Mouse (Mus musculus) liver, adult 2 months (tissue): Measurements from ENCODE around the gene Atp5b. TPM values are rescaled to one million over a fixed set of nuclear protein-coding genes. Genes with fewer than 3 reads are reported as not detected.
"Not testable (repeated sequence)": the region's sequence is repeated elsewhere in the genome, so short reads cannot be mapped to it uniquely, and the experiment has no call there.

Experiments
- DNase-seq: peaks from one replicate; pipeline ENCODE4 v3.0.0-alpha.2; 2011; ENCODE audit warnings: low read depth, low spot score; ENCODE audit errors: extremely low read depth
- H3K27ac ChIP-seq: fragments of 200-500 bp; replicated peaks from 2 replicates; pipeline ENCODE4 v1.5.1; 2012; ENCODE audit warnings: low read depth, mild to moderate bottlenecking, control low read depth, inconsistent platforms, low read length; ENCODE audit not compliant: insufficient read depth
- H3K27me3 ChIP-seq: fragments of 200-500 bp; 2 replicates; pipeline ENCODE4 v1.6.1; 2012; ENCODE audit warnings: mild to moderate bottlenecking, moderate library complexity, low read length, inconsistent platforms; ENCODE audit not compliant: control insufficient read depth, insufficient read depth
- H3K36me3 ChIP-seq: fragments of 200-500 bp; 2 replicates; pipeline ENCODE4 v1.6.1; 2012; ENCODE audit warnings: low read length, inconsistent platforms; ENCODE audit not compliant: control insufficient read depth, insufficient read depth
- H3K4me1 ChIP-seq: fragments of 200-500 bp; 2 replicates; pipeline ENCODE4 v1.6.1; 2011; ENCODE audit warnings: low read length; ENCODE audit not compliant: control insufficient read depth, insufficient read depth
- H3K4me3 ChIP-seq: fragments of 200-500 bp; 2 replicates; pipeline ENCODE4 v1.5.1; 2011; ENCODE audit warnings: low read depth, mild to moderate bottlenecking, control low read depth, low read length, moderate library complexity; ENCODE audit not compliant: insufficient read depth
- H3K79me2 ChIP-seq: fragments of 200-500 bp; 2 replicates; pipeline ENCODE4 v1.6.1; 2012; ENCODE audit warnings: inconsistent platforms, mild to moderate bottlenecking, low read length, moderate library complexity; ENCODE audit not compliant: control insufficient read depth, insufficient read depth
- H3K9ac ChIP-seq: fragments of 200-500 bp; 2 replicates; pipeline ENCODE4 v1.6.1; 2012; ENCODE audit warnings: low read depth, mild to moderate bottlenecking, control low read depth, inconsistent platforms, low read length
- CTCF ChIP-seq: fragments of 200-500 bp; IDR thresholded peaks from 2 replicates; pipeline ENCODE4 v1.5.1; 2011; ENCODE audit warnings: low read depth, low read length, control low read depth
- POLR2A ChIP-seq: fragments of 200-500 bp; IDR thresholded peaks from 2 replicates; pipeline ENCODE4 v1.6.1; 2011; ENCODE audit warnings: low read length, control low read depth; ENCODE audit not compliant: insufficient read depth; ENCODE audit errors: extremely low read depth
- WGBS: fragments of 180-500 bp; shearing (Covaris S2); methylation state at CpG from one replicate; pipeline ENCODE4 v1.1.7; 2018; 5-methylcytosine and 5-hydroxymethylcytosine counted together
- polyA plus RNA-seq: library from polyadenylated mRNA; depleted of rRNA; stranded (reverse); fragments of >200 nt; gene quantifications from 2 replicates; pipeline ENCODE4 v1.2.3, GENCODE M21; 2012
- total RNA-seq: library from RNA; depleted of rRNA; stranded (reverse); fragments of >200 nt; gene quantifications from 2 replicates; pipeline ENCODE4 v1.2.3, GENCODE M21; 2014

The Atp5b gene
- total and polyA plus RNA-seq, 2 experiments = 1,653 to 2,841 TPM

DNA sequence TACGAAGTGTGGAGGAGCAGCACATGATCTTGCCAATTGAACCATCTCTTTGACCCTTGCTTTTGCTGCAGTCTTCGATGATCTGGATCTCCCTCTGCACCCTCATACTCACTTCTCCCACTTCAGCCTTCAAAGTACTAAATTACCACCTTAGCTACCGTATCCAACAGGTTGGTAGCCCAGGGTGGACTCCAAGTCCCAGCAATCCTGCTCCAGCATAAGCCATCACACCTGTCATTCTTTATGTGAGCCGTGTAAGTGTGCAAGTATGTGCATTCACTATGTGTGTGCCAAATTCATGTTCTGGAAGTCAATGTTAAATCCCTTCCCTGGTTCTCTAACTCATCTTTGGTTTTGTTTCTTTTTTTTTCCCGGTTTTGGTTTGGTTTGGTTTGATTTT is 31.5 kb upstream of the Atp5b start:
- WGBS = 96% methylated on average over 5 of the region's 5 CpGs

DNA sequence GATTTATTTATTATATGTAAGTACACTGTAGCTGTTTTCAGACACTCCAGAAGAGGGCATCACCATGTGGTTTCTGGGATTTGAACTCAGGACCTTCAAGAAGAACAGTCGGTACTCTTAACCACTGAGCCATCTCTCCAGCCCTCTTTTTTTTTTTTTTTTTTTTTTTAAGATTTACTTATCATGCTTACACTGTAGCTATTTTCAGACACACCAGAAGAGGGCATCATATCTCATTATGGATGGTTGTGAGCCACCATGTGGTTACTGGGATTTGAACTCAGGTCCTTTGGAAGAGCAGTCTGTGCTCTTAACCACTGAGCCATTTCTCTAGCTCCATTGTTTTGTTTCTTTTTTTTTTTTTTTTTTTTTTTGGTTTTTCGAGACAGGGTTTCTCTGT is 30.9 kb upstream of the Atp5b start:
- H3K36me3 ChIP-seq = peaks cover 32% of the 10 kb centered on the region
- H3K4me1 ChIP-seq, H3K79me2 ChIP-seq, H3K9ac ChIP-seq, DNase-seq, H3K27ac ChIP-seq, H3K4me3 ChIP-seq, H3K27me3 ChIP-seq: not testable (repeated sequence)
- WGBS = 85% methylated on average over 1 of the region's 2 CpGs

More for the DNA sequence above, 31.5 kb upstream of the Atp5b start:
- Histone ChIP-seq H3K79me2 (no peaks in the 10 kb centered on the region), H3K27me3 (no peaks in the 10 kb centered on the region), H3K4me3 (no peak overlapping the region), H3K4me1 (no peaks in the 10 kb centered on the region), H3K36me3 (peaks cover 35% of the 10 kb centered on the region), H3K9ac (no peak overlapping the region), H3K27ac (no peak overlapping the region)
- TF ChIP-seq CTCF = no peak
- TF ChIP-seq POLR2A = no peak
- no peak for DNase-seq

DNA sequence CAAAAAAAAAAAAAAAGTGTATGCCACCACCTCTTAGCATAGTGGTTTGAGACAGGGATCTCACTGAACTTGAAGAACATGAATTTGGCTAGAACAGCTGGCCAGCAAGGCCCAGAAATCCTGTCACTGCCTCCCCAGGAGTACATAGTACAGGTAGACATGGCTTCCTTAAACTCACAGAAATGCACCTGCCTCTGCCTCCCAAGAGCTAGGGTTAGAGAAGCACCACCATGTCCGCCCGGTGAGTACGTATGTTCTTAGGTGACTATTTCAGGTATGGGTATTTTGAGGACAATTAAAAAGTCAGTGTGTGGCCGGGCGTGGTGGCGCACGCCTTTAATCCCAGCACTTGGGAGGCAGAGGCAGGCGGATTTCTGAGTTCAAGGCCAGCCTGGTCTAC is 30.1 kb upstream of the Atp5b start:
- Histone ChIP-seq H3K9ac (no peak overlapping the region), H3K27ac (no peak overlapping the region), H3K27me3 (no peaks in the 10 kb centered on the region), H3K36me3 (peaks cover 25% of the 10 kb centered on the region), H3K4me1 (peaks cover 2% of the 10 kb centered on the region; the same call in 1 of the 2 replicates), H3K4me3 (no peak overlapping the region), H3K79me2 (no peaks in the 10 kb centered on the region)
- WGBS = 94% methylated on average over 8 of the region's 8 CpGs
- no peak for TF ChIP-seq CTCF
- no peak for DNase-seq

DNA sequence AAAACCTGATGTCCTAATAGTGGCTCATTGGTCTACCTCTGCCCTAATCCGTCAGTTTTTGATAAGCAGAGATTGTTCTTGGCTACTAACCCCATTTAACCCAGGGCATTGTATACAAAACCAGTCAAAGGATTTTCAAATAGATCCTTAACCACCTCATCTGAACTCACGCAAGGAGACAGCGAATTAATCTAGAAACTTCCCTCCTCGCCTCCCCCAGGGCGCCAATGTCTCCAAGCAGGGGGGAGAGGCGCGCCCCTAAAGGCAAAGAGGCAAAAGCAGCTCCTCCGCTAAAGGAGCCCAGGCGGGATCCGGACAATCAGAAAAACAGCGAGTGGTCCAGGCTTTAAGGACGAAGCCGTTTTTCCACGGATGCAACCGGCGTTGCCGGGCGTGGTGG is 24.9 kb upstream of the Atp5b start:
- peak overlapping the region; percentile 97 for H3K4me3 ChIP-seq
- WGBS = 1% methylated on average over 18 of the region's 18 CpGs
- TF ChIP-seq POLR2A (no peak), CTCF (no peak)
- peak overlapping the region; percentile 98 for H3K9ac ChIP-seq
- H3K27me3 ChIP-seq = no peaks in the 10 kb centered on the region
- peak overlapping the region; percentile 95 for H3K27ac ChIP-seq
- H3K4me1 ChIP-seq = peaks cover 18% of the 10 kb centered on the region
- peaks cover 21% of the 10 kb centered on the region; the same call in 1 of the 2 replicates for H3K79me2 ChIP-seq
- peak; percentile 63 for DNase-seq
- peaks cover 5% of the 10 kb centered on the region for H3K36me3 ChIP-seq

DNA sequence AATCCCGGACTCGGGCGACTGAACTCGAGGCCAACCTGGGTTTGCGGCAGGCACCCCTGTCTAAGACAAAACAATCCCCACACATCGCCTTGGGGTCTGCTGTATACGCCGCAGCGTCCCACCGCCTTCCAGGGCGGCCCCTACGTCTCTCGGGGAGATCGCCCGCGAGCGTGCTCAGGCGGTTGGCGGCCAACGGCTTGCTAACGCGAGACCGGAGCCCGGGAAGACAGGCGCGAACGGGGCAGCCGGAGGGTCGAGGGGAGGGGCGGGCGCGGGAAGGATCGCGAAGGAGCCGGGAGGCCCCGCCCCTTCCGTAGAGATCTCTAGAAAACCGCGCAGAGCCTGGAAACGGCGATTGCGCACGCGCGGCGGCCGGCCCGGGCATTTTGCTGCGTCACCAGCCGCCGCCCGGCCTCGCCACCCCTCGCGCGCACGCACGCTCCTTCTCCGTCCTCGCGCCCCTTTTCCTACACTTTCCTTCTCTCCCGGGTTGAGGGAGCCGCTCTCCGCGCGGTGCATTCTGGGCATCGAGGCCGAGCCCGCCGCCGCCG is 24.4 kb upstream of the Atp5b start, which contains the start of gene Ptges3:
Ptges3 (plus strand) TSS at position 354 of the 551 bp plus-strand sequence.
- no peak for TF ChIP-seq CTCF
- peak; percentile 51 for TF ChIP-seq POLR2A
- peak within 1 kb of the TSS; percentile 98 for H3K9ac ChIP-seq
- peak within 1 kb of the TSS; percentile 97 for H3K4me3 ChIP-seq
- peak; percentile 65 for DNase-seq
- WGBS = under 1% methylated on average over 69 of the region's 72 CpGs
- H3K27me3 ChIP-seq = no peaks in the 10 kb centered on the region
- peaks cover 19% of the 10 kb centered on the region for H3K4me1 ChIP-seq
- H3K27ac ChIP-seq = peak within 1 kb of the TSS; percentile 95
- H3K79me2 ChIP-seq = peaks cover 25% of the 10 kb centered on the region
- peaks cover 6% of the 10 kb centered on the region for H3K36me3 ChIP-seq

DNA sequence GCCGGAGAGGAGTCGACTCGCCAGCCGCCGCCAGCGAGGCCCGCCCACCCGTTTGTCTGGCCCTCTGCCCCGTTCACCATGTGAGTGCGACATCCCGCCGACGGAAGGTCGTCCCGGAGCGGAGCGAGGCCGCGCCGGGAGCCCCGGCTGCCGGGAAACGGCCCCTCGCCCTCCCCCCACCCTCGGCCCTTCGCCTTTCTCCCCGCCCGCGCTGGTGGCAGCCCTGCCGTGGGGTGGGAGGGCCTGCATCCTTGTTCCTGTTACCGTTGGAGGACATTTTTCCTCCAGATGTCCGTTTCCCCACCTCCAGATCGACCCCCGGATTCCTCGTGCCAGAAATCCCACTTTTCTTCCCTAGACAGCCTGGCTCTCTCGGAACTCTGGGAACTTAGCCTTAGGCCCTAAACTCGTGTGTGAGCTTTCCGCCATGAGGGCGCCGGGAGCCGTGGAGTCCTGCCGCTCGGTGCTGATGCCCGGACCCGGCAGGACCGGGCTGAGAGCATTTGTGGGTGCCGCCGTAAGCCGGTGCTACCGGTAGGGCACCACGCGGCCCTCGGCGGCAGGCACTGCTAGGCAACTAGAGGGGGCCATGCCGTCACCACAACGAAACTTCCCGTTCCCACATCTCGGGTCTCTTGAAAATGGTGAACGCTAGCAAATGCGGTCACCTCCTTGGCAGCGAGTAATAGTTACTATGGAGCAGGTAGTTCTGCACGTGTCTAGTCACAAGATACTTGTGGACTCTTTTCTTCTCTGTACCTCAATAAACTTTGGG is 23.7 kb upstream of the Atp5b start:
- DNase-seq = peak; percentile 77
- Histone ChIP-seq H3K9ac (peak overlapping the region; percentile 90), H3K36me3 (peaks cover 10% of the 10 kb centered on the region), H3K4me1 (peaks cover 23% of the 10 kb centered on the region), H3K27ac (peak overlapping the region; percentile 76), H3K27me3 (no peaks in the 10 kb centered on the region), H3K79me2 (peaks cover 29% of the 10 kb centered on the region), H3K4me3 (peak overlapping the region; percentile 97)
- under 1% methylated on average over 62 of the region's 62 CpGs for WGBS
- TF ChIP-seq POLR2A (no peak), CTCF (no peak)
